Mouse (Mus musculus) right cerebral cortex, postnatal 4 days (tissue): ENCODE results near the gene Pex14.
A peak's percentile ranks its signal among the peaks of the same experiment; 100 is the strongest.
"Not testable (repeated sequence)": the region's sequence is repeated elsewhere in the genome, so short reads cannot be mapped to it uniquely, and the experiment has no call there.

Experiments
- DNase-seq: peaks from one replicate; pipeline ENCODE4 v3.0.0-alpha.2; 2022

Pex14 gene

GRCm38 (mm10) chr4:149101456-149101855 is 1.8 kb upstream of the Pex14 start:
- no peak for DNase-seq

DNA sequence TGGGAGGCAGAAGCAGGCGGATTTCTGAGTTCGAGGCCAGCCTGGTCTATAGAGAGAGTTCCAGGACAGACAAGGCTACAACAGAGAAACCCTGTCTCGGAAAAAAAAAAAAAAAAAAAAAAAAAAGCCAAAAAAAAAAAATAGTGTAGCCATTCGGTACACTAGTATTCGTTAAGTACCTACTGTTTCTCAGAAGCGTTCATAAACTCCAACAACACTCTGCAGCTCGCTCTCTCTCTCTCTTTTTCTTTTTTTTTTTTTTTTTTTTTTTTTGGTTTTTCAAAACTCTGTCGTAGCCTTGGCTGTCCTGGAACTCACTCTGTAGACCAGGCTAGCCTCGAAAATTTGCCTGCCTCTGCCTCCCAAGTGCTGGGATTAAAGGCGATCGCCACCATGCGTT is 773 bp upstream of the Pex14 start:
- DNase-seq = not testable (repeated sequence)

DNA sequence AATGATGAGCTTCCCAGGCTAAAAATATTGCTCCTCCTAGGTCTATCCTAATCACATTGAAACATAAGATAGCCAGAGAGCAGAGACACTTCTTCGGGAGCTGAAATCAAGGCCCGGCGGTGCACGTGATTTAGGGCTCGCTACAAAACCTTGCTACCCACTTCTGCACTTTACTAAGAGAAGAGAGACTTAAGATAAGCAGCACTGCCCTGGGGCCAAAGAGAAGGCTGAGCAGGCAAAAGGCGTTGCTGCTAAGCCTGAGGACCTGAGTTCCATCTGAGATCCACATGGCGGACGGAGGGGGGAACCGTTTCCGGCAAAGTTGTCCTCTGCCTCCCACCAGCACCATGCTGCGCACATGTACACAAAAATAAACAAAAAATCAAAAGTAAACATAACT is 1.1 kb downstream of the Pex14 start:
- DNase-seq = no peak

DNA sequence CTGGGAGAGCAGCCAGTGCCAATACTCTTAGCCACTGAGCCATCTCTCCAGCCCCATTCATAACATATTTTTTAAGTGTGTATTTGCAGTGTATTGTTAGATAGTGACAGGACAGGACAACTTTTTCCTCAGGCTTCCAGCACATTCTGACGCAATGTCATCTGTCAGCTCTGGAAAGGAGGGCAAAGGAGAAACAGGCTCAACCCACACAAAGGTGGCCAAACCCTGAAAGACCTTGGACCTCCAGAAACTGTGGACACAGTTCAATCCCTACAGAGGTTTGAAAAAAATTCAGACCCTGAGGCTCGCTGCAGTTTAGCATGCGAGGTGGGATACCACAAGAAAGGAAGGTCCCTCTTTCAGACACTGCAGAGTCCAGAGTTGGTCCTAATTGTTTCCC is 1.7 kb downstream of the Pex14 start:
- no peak for DNase-seq

GRCm38 (mm10) chr4:149091364-149091763 is 8.3 kb downstream of the Pex14 start:
- no peak for DNase-seq

- DNase-seq = no peak
Observed at GRCm38 (mm10) chr4:149085381-149085780, 14.3 kb downstream of the Pex14 start.

DNA sequence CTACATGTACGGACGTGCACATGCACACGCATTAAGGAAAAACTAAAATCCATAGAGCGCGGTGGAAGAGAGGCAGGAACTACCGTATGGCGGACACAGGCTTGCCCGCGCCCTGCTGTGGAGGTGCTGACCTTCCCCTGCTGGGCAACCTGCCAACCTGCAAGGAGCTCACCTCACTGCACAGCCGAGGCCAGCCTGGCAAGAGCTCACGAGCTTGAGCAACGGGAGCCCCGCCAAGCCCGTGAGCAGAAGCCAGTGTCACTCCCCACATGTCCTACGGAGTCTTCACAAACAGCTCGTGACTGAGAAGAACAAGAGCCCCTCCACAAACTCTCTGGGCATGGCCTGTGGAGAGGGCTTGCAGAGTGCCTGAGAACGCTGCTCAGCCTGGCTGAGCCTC is 18.1 kb downstream of the Pex14 start:
- DNase-seq = peak; percentile 38

DNA sequence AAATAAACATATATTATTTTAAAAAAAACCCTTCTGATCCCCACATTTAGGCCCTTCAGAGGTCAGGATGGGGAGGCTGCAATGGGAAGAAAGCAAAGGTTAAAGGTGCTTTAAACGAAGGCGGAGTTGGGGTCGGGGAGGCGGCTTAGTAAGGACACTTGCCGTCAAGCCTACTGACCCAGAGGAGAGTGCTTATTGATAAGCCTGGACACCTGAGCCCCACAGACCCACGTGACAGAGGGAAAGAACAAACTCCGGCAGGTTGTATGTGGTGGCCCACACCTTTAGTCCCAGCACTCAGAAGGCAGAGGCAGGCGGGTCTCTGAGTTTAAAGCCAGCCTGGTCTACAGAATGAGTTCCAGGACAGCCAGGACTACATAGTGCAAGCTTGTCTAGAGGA is 19.6 kb downstream of the Pex14 start:
- DNase-seq = no peak

DNA sequence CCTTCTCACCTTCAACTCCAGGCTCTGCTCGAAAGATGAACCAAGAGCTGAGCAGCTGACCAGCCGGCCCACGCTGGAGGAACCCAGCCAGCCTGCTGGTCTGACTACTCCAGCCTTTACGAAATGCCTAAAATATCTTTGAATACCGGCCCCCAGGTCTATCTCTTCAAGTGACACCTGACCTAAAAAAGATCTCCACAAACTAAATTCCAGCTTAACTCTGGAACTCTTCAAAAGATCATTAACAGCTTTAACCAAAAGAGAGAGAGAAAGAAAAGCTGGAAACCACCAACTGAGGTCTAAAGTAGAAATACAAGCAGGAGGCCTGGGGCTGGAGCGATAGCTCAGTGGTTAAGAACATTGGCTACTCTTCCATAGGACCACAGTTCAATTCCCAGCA is 20.0 kb downstream of the Pex14 start:
- no peak for DNase-seq

- DNase-seq = no peak
Observed at GRCm38 (mm10) chr4:149078261-149078660, 21.4 kb downstream of the Pex14 start.

DNA sequence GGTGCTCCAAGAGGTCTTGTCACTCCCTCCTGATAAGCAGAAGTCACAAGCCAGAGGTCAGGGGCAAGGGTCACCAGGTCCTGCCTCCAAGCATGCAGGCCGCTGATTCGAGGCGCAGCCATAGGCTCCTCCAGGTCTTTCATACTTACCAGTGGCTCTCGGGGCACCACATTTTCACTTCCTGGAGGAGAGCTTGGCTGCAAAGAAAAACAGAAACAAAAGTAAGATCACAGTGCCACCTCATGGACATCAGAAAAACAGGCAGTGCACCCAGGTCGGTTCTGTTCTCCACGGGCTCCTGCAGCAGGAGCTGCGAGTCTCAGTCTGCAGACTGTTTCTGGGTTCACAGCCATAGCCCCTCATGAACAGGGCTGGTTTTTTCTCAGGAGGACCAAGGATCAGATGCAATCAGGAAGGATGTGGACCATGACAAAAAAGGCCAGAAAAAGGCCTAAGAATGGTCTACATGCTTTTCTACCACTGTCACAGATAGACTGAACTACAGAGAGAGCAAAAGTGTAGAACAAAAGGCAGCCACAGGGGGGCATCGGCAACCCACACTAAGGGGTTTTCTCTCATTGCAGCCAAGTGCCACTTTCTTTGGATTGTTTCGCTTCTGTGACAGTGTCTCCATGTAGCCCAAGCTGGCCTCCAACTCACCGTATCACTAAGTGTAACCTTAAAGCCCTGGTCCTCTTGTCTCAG is 23.7 kb downstream of the Pex14 start:
- DNase-seq = peak; percentile 63

DNA sequence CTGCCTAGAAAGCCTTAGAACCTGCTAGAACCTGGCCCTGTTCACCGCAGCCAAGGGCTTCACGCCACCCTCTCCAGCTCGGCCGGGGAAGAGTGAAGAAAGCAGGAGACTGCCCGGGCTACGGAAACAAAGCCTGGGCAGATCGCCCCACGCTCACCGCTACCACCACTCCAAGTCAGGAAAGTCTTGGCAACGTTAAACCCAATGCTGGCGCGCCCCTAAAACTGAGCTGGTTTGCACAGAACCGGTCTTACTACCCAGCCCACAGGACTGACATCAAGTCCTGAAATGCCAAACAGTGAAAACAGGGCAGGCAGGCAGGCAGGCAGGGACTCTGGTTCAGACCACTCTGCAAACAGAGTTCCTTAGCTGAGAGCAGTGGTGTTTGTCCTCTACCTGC is 24.6 kb downstream of the Pex14 start:
- DNase-seq = no peak

DNA sequence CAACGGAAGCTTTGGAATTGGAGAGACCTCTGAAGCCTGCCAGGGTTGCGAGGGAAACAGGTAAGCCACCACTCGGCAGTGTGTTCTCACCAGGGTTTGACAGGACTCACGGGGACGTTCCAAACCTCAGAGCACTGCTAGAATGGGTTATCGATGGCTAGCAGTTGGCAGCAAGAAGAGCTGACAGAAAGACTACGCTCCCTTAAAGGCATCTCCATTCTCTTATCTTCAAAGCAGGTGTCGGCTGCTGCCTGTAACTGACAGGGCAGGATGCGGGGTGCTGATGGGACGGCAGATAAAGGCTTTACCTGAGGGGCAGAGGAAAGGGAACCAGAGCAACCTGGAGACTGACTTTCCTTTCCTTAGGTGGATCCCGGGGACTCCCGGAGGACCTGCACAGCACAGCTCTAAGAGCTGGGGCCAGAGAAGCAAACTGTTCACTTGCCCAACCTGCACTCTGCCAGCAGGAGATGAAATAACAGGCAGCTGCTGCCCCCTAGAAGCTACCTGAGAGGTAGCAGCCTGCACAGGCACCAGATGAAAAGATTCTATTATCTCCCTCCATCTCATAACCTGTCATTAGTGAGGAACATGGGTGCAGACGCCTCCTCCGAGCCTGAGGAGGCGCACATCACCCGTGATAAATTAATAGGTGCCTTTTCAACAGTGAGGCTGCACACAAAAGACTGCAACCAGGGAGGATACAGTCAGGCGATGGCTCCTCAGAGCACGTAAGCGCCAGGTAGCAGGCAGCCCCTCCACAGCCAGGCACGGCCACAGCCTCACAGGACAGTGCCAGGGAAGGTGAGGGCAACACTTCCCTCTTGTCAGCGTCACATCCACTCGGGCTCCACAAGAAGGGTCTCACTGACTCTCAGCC is 32.8 kb downstream of the Pex14 start:
- DNase-seq = no peak

- DNase-seq = no peak
Observed at GRCm38 (mm10) chr4:149064061-149064854, 35.4 kb downstream of the Pex14 start.

GRCm38 (mm10) chr4:149062406-149063318 is 37.0 kb downstream of the Pex14 start:
- DNase-seq = no peak

GRCm38 (mm10) chr4:149061432-149061718 is 38.3 kb downstream of the Pex14 start:
- no peak for DNase-seq

- no peak for DNase-seq
Observed at GRCm38 (mm10) chr4:149060621-149061431, 38.9 kb downstream of the Pex14 start.

- no peak for DNase-seq
Observed at GRCm38 (mm10) chr4:149059713-149060112, 40.0 kb downstream of the Pex14 start.

DNA sequence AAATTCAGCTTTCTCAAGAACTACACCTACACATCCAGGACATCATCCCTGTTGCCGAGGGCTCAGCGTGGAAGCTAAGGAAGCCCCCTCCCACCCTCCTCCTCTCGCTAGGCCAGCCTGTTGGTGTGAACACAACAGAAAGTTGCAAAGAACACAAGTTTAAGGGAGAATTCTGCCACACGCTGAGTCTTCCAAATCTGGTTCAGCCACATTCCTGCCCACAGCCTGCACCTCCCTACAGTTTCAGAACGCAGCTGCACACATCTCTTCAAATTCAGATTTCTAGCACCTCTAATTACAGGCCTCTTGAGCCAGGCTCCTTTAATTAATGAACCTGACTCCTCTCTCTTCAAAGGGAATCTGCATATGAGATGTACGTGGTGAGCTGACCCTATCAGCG is 41.4 kb downstream of the Pex14 start:
- DNase-seq = no peak

DNA sequence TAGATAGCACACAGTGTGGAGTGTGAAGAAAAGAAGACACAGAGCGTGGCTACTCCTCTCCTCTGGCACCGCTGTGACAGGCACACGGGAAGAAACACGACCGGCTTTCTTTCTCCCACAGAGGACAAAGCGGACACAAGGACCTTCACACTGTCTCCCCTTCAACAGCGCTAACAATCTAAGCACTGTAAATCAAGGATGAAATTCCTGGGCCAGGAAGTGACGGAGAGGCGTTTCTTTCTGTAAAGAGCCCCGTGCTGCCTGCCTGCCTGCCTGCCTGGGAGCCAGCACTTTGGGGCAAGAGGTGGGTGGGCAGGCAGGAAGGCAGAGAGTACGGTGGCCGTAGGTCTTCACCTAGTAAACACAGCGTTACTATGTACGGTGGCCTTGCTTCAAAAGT is 42.2 kb downstream of the Pex14 start:
- DNase-seq = no peak

DNA sequence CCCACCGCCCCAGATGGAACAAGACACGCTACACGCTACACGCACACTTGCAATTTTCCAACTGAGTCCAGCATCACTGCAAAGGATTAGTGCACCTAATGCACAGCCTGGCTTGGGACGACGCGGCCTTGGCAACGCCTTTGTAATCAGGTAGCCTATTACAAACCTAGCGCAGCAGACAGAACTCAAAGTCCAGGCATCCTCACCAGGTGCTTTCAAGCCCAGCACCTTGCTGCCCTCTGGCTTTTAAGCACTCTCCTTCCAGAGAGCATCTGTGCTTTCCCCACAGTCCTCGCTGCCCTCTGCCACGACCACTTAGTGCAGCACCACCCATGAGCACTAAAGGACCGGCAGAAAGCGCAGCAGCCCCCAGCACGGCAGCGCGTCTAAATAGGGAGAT is 42.7 kb downstream of the Pex14 start:
- DNase-seq = no peak

DNA sequence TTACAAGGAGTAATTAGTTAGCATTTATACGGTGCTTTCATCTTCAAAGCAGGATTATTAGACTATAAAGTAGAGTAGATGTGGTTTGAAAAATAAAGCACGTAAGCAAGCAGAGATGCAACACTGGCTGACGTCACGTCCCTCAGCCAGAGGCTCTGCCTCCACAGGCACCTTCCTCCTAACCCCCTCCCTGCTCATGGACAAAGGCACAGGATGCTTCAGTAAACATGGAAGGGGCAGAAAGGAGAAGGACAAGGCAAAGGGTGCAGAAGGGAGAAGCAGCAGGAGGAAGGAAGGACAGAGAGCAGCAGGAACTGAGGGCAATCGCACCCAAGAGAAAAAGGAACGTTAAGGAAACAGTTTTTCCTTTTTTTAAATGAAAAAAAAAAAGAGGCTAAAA is 43.8 kb downstream of the Pex14 start:
- DNase-seq = no peak
